Mouse (Mus musculus) limb, embryonic 12.5 days (tissue): ENCODE measurements around the gene Tpcn2. TPM values are rescaled to one million over a fixed set of nuclear protein-coding genes. Genes with fewer than 3 reads are reported as not detected.

Experiments used
- ATAC-seq: fragments of 200-750 bp; cut with Nextera tagmentation; 2 replicates; pipeline ENCODE4 v1.8.0; 2017; ENCODE audit warnings: low read depth, moderate TSS enrichment; ENCODE audit not compliant: insufficient number of reproducible peaks, insufficient read depth, low FRiP score, low TSS enrichment
- H3K27ac ChIP-seq: fragments of 300-500 bp; sonication (generic); 2 replicates; pipeline ENCODE4 v1.5.1; 2016; ENCODE audit warnings: mild to moderate bottlenecking, moderate library complexity
- H3K27me3 ChIP-seq: fragments of 300-500 bp; sonication (generic); 2 replicates; pipeline ENCODE4 v1.6.1; 2016; ENCODE audit warnings: mild to moderate bottlenecking, moderate library complexity
- H3K36me3 ChIP-seq: fragments of 300-500 bp; sonication (generic); 2 replicates; pipeline ENCODE4 v1.6.1; 2016; ENCODE audit warnings: mild to moderate bottlenecking, moderate library complexity
- H3K4me1 ChIP-seq: fragments of 300-500 bp; sonication (generic); replicated peaks from 2 replicates; pipeline ENCODE4 v1.6.1; 2016
- H3K4me2 ChIP-seq: fragments of 300-500 bp; sonication (generic); 2 replicates; pipeline ENCODE4 v1.6.1; 2016; ENCODE audit warnings: mild to moderate bottlenecking, moderate library complexity
- H3K4me3 ChIP-seq: fragments of 300-500 bp; sonication (generic); replicated peaks from 2 replicates; pipeline ENCODE4 v1.5.1; 2016; ENCODE audit warnings: mild to moderate bottlenecking
- H3K9ac ChIP-seq: fragments of 300-500 bp; sonication (generic); replicated peaks from 2 replicates; pipeline ENCODE4 v1.6.1; 2016; ENCODE audit warnings: mild to moderate bottlenecking, moderate library complexity
- H3K9me3 ChIP-seq: fragments of 300-500 bp; sonication (generic); 2 replicates; pipeline ENCODE4 v1.6.1; 2016; ENCODE audit warnings: mild to moderate bottlenecking, moderate library complexity
- WGBS: fragments of 180-500 bp; shearing (Covaris S2); methylation state at CpG from one replicate; pipeline ENCODE4 v1.1.7; 2016; 5-methylcytosine and 5-hydroxymethylcytosine counted together
- polyA plus RNA-seq: library from polyadenylated mRNA; unstranded; fragments of >200 nt; fragmentation: Nextera tagmentation; extraction: Ambion mirVana; gene quantifications from 2 replicates; pipeline ENCODE4 v1.2.1, GENCODE M21; 2016

Tpcn2 gene
- polyA plus RNA-seq, 1 experiment from 2014 or later = 10.2 TPM

- no peak for ATAC-seq
- Histone ChIP-seq H3K36me3 (no peaks in the 10 kb centered on the region), H3K4me1 (peaks cover 12% of the 10 kb centered on the region), H3K4me3 (no peak overlapping the region), H3K27ac (no peak overlapping the region), H3K4me2 (no peak overlapping the region), H3K27me3 (peaks cover 7% of the 10 kb centered on the region; the same call in 1 of the 2 replicates), H3K9me3 (no peaks in the 10 kb centered on the region), H3K9ac (no peak overlapping the region)
- 91% methylated on average over 4 of the region's 4 CpGs for WGBS
These were observed 42.9 kb downstream of the Tpcn2 start for GRCm38 (mm10) chr7:145240929-145241328.

GRCm38 (mm10) chr7:145239736-145240505 lies 43.9 kb downstream of the Tpcn2 start:
- Histone ChIP-seq H3K27ac (no peak overlapping the region; the same call in 1 of the 2 replicates), H3K9ac (no peak overlapping the region), H3K4me2 (no peak overlapping the region), H3K36me3 (no peaks in the 10 kb centered on the region), H3K4me3 (no peak overlapping the region), H3K27me3 (peaks cover 5% of the 10 kb centered on the region; the same call in 1 of the 2 replicates), H3K9me3 (no peaks in the 10 kb centered on the region), H3K4me1 (peaks cover 12% of the 10 kb centered on the region)
- ATAC-seq = no peak
- WGBS = 64% methylated on average over 8 of the region's 8 CpGs

GRCm38 (mm10) chr7:145239145-145239544 lies 44.7 kb downstream of the Tpcn2 start:
- Histone ChIP-seq H3K27me3 (no peaks in the 10 kb centered on the region; the same call in 1 of the 2 replicates), H3K4me3 (no peak overlapping the region), H3K9me3 (no peaks in the 10 kb centered on the region), H3K36me3 (no peaks in the 10 kb centered on the region), H3K9ac (0 out of 2 replicates have a peak overlapping the region, but pooled peaks have one; percentile 0), H3K4me2 (no peak overlapping the region), H3K4me1 (peaks cover 12% of the 10 kb centered on the region), H3K27ac (no peak overlapping the region)
- WGBS = 59% methylated on average over 6 of the region's 6 CpGs
- no peak for ATAC-seq

- no peak overlapping the region for H3K4me2 ChIP-seq
- no peaks in the 10 kb centered on the region for H3K27me3 ChIP-seq
- peaks cover 15% of the 10 kb centered on the region for H3K4me1 ChIP-seq
- H3K27ac ChIP-seq = no peak overlapping the region
- H3K9me3 ChIP-seq = no peaks in the 10 kb centered on the region
- no peak for ATAC-seq
- no peak overlapping the region for H3K9ac ChIP-seq
- WGBS = 85% methylated on average over 10 of the region's 10 CpGs
- H3K4me3 ChIP-seq = no peak overlapping the region
- H3K36me3 ChIP-seq = no peaks in the 10 kb centered on the region
These were observed 48.7 kb downstream of the Tpcn2 start for GRCm38 (mm10) chr7:145234841-145235790.

GRCm38 (mm10) chr7:145231659-145232058 lies 52.2 kb downstream of the Tpcn2 start:
- Histone ChIP-seq H3K27ac (no peak overlapping the region), H3K9me3 (no peaks in the 10 kb centered on the region)
- 76% methylated on average over 9 of the region's 9 CpGs for WGBS

GRCm38 (mm10) chr7:145226641-145227040 lies 57.2 kb downstream of the Tpcn2 start:
- WGBS = 89% methylated on average over 6 of the region's 6 CpGs

More at GRCm38 (mm10) chr7:145231659-145232058, 52.2 kb downstream of the Tpcn2 start:
- Histone ChIP-seq H3K4me1 (0 out of 2 replicates have a peak, but pooled peaks cover 3% of the 10 kb centered on the region), H3K4me2 (no peak overlapping the region), H3K27me3 (no peaks in the 10 kb centered on the region), H3K4me3 (no peak overlapping the region), H3K36me3 (no peaks in the 10 kb centered on the region), H3K9ac (no peak overlapping the region)
- ATAC-seq = no peak

GRCm38 (mm10) chr7:145225626-145226025 lies 58.2 kb downstream of the Tpcn2 start:
- H3K9me3 ChIP-seq = no peaks in the 10 kb centered on the region; the same call in 1 of the 2 replicates
- 83% methylated on average over 6 of the region's 6 CpGs for WGBS
- no peak overlapping the region for H3K4me2 ChIP-seq
- H3K27ac ChIP-seq = no peak overlapping the region
- H3K27me3 ChIP-seq = no peaks in the 10 kb centered on the region
- peaks cover 13% of the 10 kb centered on the region for H3K4me1 ChIP-seq
- H3K36me3 ChIP-seq = no peaks in the 10 kb centered on the region
- no peak for ATAC-seq
- H3K4me3 ChIP-seq = no peak overlapping the region
- no peak overlapping the region for H3K9ac ChIP-seq

More at GRCm38 (mm10) chr7:145226641-145227040, 57.2 kb downstream of the Tpcn2 start:
- Histone ChIP-seq H3K27me3 (no peaks in the 10 kb centered on the region), H3K9ac (no peak overlapping the region), H3K27ac (no peak overlapping the region), H3K4me2 (no peak overlapping the region), H3K4me1 (peaks cover 14% of the 10 kb centered on the region), H3K4me3 (no peak overlapping the region), H3K9me3 (no peaks in the 10 kb centered on the region), H3K36me3 (no peaks in the 10 kb centered on the region)
- ATAC-seq = no peak

GRCm38 (mm10) chr7:145221841-145222689 lies 61.7 kb downstream of the Tpcn2 start:
- 18% methylated on average over 2 of the region's 2 CpGs for WGBS
- Histone ChIP-seq H3K36me3 (no peaks in the 10 kb centered on the region), H3K9me3 (no peaks in the 10 kb centered on the region; the same call in 1 of the 2 replicates), H3K9ac (peak overlapping the region; percentile 24; the same call in 1 of the 2 replicates), H3K27me3 (no peaks in the 10 kb centered on the region), H3K27ac (peak overlapping the region; percentile 64; the same call in 1 of the 2 replicates), H3K4me1 (peaks cover 13% of the 10 kb centered on the region), H3K4me3 (no peak overlapping the region), H3K4me2 (no peak overlapping the region)
- peak; percentile 54; the same call in 1 of the 2 replicates for ATAC-seq

- ATAC-seq = no peak
- no peaks in the 10 kb centered on the region; the same call in 1 of the 2 replicates for H3K9me3 ChIP-seq
- H3K4me1 ChIP-seq = peaks cover 15% of the 10 kb centered on the region
- H3K36me3 ChIP-seq = no peaks in the 10 kb centered on the region
- no peaks in the 10 kb centered on the region for H3K27me3 ChIP-seq
- H3K9ac ChIP-seq = no peak overlapping the region
- H3K4me2 ChIP-seq = no peak overlapping the region
- H3K4me3 ChIP-seq = no peak overlapping the region
- H3K27ac ChIP-seq = 0 out of 2 replicates have a peak overlapping the region, but pooled peaks have one; percentile 64
- 72% methylated on average over 2 of the region's 2 CpGs for WGBS
These were observed 62.5 kb downstream of the Tpcn2 start for GRCm38 (mm10) chr7:145221346-145221745.

GRCm38 (mm10) chr7:145219420-145219831 lies 64.4 kb downstream of the Tpcn2 start:
- H3K27ac ChIP-seq = no peak overlapping the region
- H3K4me1 ChIP-seq = peaks cover 18% of the 10 kb centered on the region
- H3K4me3 ChIP-seq = no peak overlapping the region
- H3K9me3 ChIP-seq = no peaks in the 10 kb centered on the region; the same call in 1 of the 2 replicates
- 88% methylated on average over 9 of the region's 9 CpGs for WGBS
- no peaks in the 10 kb centered on the region for H3K27me3 ChIP-seq
- H3K36me3 ChIP-seq = no peaks in the 10 kb centered on the region
- no peak for ATAC-seq
- H3K9ac ChIP-seq = no peak overlapping the region
- no peak overlapping the region for H3K4me2 ChIP-seq
